Mouse (Mus musculus): ENCODE measurements around the gene Cdc42se1. TPM values are rescaled to one million over a fixed set of nuclear protein-coding genes. Genes with fewer than 3 reads are reported as not detected.

The Cdc42se1 gene
- polyA plus RNA-seq, 1 experiment from 2014 or later: 48.7 TPM

- peaks cover 19% of the 10 kb centered on the region for H3K36me3 ChIP-seq (ENCODE audit: control insufficient read depth, insufficient read depth, low read length)
- 54% methylated on average over 11 of the region's 11 CpGs for WGBS
Observed at GRCm38 (mm10) chr3:95263089-95263739, 34.7 kb downstream of the Cdc42se1 start.

GRCm38 (mm10) chr3:95264724-95265123, 36.2 kb downstream of the Cdc42se1 start:
- Histone ChIP-seq H3K4me1 (ENCODE audit: control insufficient read depth, insufficient read depth, low read length) (no peaks in the 10 kb centered on the region), H3K4me3 (ENCODE audit: low read depth, low read length) (no peak overlapping the region), H3K9ac (replicated peaks; ENCODE audit: low read depth, low read length) (no peak overlapping the region), H3K36me3 (ENCODE audit: control insufficient read depth, insufficient read depth, low read length) (peaks cover 11% of the 10 kb centered on the region), H3K27ac (ENCODE audit: low read depth, low read length) (no peak overlapping the region), H3K27me3 (ENCODE audit: control insufficient read depth, insufficient read depth, low read length) (no peaks in the 10 kb centered on the region), H3K4me2 (ENCODE audit: low read depth, low read length) (no peak overlapping the region), H3K9me3 (ENCODE audit: control insufficient read depth, low read length) (no peaks in the 10 kb centered on the region)
- ATAC-seq (ENCODE audit: low read depth): no peak
- WGBS: 59% methylated on average over 1 of the region's 1 CpGs

More at GRCm38 (mm10) chr3:95263089-95263739, 34.7 kb downstream of the Cdc42se1 start:
- Histone ChIP-seq H3K27me3 (ENCODE audit: control insufficient read depth, insufficient read depth, low read length) (no peaks in the 10 kb centered on the region), H3K4me1 (ENCODE audit: control insufficient read depth, insufficient read depth, low read length) (no peaks in the 10 kb centered on the region), H3K9ac (replicated peaks; ENCODE audit: low read depth, low read length) (no peak overlapping the region), H3K27ac (ENCODE audit: low read depth, low read length) (no peak overlapping the region), H3K4me2 (ENCODE audit: low read depth, low read length) (no peak overlapping the region), H3K4me3 (ENCODE audit: low read depth, low read length) (no peak overlapping the region), H3K9me3 (ENCODE audit: control insufficient read depth, low read length) (no peaks in the 10 kb centered on the region)
- ATAC-seq (ENCODE audit: low read depth): no peak

- no peaks in the 10 kb centered on the region for H3K27me3 ChIP-seq (ENCODE audit: control insufficient read depth, insufficient read depth, low read length)
- WGBS: 97% methylated on average over 3 of the region's 3 CpGs
- H3K27ac ChIP-seq (ENCODE audit: low read depth, low read length): no peak overlapping the region
- H3K4me2 ChIP-seq (ENCODE audit: low read depth, low read length): no peak overlapping the region
- H3K9ac ChIP-seq (replicated peaks; ENCODE audit: low read depth, low read length): no peak overlapping the region
- H3K9me3 ChIP-seq (ENCODE audit: control insufficient read depth, low read length): no peaks in the 10 kb centered on the region
- H3K36me3 ChIP-seq (ENCODE audit: control insufficient read depth, insufficient read depth, low read length): peaks cover 9% of the 10 kb centered on the region
- no peaks in the 10 kb centered on the region for H3K4me1 ChIP-seq (ENCODE audit: control insufficient read depth, insufficient read depth, low read length)
- H3K4me3 ChIP-seq (ENCODE audit: low read depth, low read length): no peak overlapping the region
- no peak for ATAC-seq (ENCODE audit: low read depth)
Observed at GRCm38 (mm10) chr3:95266052-95266451, 37.5 kb downstream of the Cdc42se1 start.

GRCm38 (mm10) chr3:95267855-95268254, 39.3 kb downstream of the Cdc42se1 start:
- H3K9me3 ChIP-seq (ENCODE audit: control insufficient read depth, low read length): no peaks in the 10 kb centered on the region
- no peaks in the 10 kb centered on the region for H3K4me1 ChIP-seq (ENCODE audit: control insufficient read depth, insufficient read depth, low read length)
- peaks cover 5% of the 10 kb centered on the region for H3K36me3 ChIP-seq (ENCODE audit: control insufficient read depth, insufficient read depth, low read length)
- no peaks in the 10 kb centered on the region for H3K27me3 ChIP-seq (ENCODE audit: control insufficient read depth, insufficient read depth, low read length)
- ATAC-seq (ENCODE audit: low read depth): no peak
- H3K4me2 ChIP-seq (ENCODE audit: low read depth, low read length): no peak overlapping the region
- no peak overlapping the region for H3K9ac ChIP-seq (replicated peaks; ENCODE audit: low read depth, low read length)
- H3K27ac ChIP-seq (ENCODE audit: low read depth, low read length): no peak overlapping the region
- H3K4me3 ChIP-seq (ENCODE audit: low read depth, low read length): no peak overlapping the region

GRCm38 (mm10) chr3:95269789-95270188, 41.3 kb downstream of the Cdc42se1 start:
- H3K4me3 ChIP-seq (ENCODE audit: low read depth, low read length): no peak overlapping the region
- H3K27me3 ChIP-seq (ENCODE audit: control insufficient read depth, insufficient read depth, low read length): no peaks in the 10 kb centered on the region
- no peaks in the 10 kb centered on the region for H3K4me1 ChIP-seq (ENCODE audit: control insufficient read depth, insufficient read depth, low read length)
- H3K4me2 ChIP-seq (ENCODE audit: low read depth, low read length): no peak overlapping the region
- H3K9ac ChIP-seq (replicated peaks; ENCODE audit: low read depth, low read length): no peak overlapping the region
- H3K9me3 ChIP-seq (ENCODE audit: control insufficient read depth, low read length): no peaks in the 10 kb centered on the region
- no peak for ATAC-seq (ENCODE audit: low read depth)
- 90% methylated on average over 5 of the region's 5 CpGs for WGBS
- no peak overlapping the region for H3K27ac ChIP-seq (ENCODE audit: low read depth, low read length)
- H3K36me3 ChIP-seq (ENCODE audit: control insufficient read depth, insufficient read depth, low read length): peaks cover 5% of the 10 kb centered on the region

- H3K36me3 ChIP-seq (ENCODE audit: control insufficient read depth, insufficient read depth, low read length): peaks cover 5% of the 10 kb centered on the region
- no peak overlapping the region for H3K4me2 ChIP-seq (ENCODE audit: low read depth, low read length)
- H3K27me3 ChIP-seq (ENCODE audit: control insufficient read depth, insufficient read depth, low read length): no peaks in the 10 kb centered on the region
- ATAC-seq (ENCODE audit: low read depth): no peak
- no peaks in the 10 kb centered on the region for H3K9me3 ChIP-seq (ENCODE audit: control insufficient read depth, low read length)
- no peaks in the 10 kb centered on the region for H3K4me1 ChIP-seq (ENCODE audit: control insufficient read depth, insufficient read depth, low read length)
- no peak overlapping the region for H3K9ac ChIP-seq (replicated peaks; ENCODE audit: low read depth, low read length)
- H3K4me3 ChIP-seq (ENCODE audit: low read depth, low read length): no peak overlapping the region
- no peak overlapping the region for H3K27ac ChIP-seq (ENCODE audit: low read depth, low read length)
- WGBS: 82% methylated on average over 12 of the region's 12 CpGs
Observed at GRCm38 (mm10) chr3:95270766-95271364, 42.3 kb downstream of the Cdc42se1 start.

- no peak for ATAC-seq (ENCODE audit: low read depth)
- 87% methylated on average over 5 of the region's 5 CpGs for WGBS
- no peaks in the 10 kb centered on the region for H3K36me3 ChIP-seq (ENCODE audit: control insufficient read depth, insufficient read depth, low read length)
- H3K4me2 ChIP-seq (ENCODE audit: low read depth, low read length): no peak overlapping the region
- H3K9me3 ChIP-seq (ENCODE audit: control insufficient read depth, low read length): no peaks in the 10 kb centered on the region
- H3K9ac ChIP-seq (replicated peaks; ENCODE audit: low read depth, low read length): no peak overlapping the region
- H3K4me1 ChIP-seq (ENCODE audit: control insufficient read depth, insufficient read depth, low read length): no peaks in the 10 kb centered on the region
- H3K4me3 ChIP-seq (ENCODE audit: low read depth, low read length): no peak overlapping the region
- H3K27ac ChIP-seq (ENCODE audit: low read depth, low read length): no peak overlapping the region
- no peaks in the 10 kb centered on the region for H3K27me3 ChIP-seq (ENCODE audit: control insufficient read depth, insufficient read depth, low read length)
Observed at GRCm38 (mm10) chr3:95273471-95273870, 44.9 kb downstream of the Cdc42se1 start.

- H3K27ac ChIP-seq (ENCODE audit: low read depth, low read length): no peak overlapping the region
- H3K4me2 ChIP-seq (ENCODE audit: low read depth, low read length): no peak overlapping the region
- 91% methylated on average over 4 of the region's 4 CpGs for WGBS
- H3K4me3 ChIP-seq (ENCODE audit: low read depth, low read length): no peak overlapping the region
- no peaks in the 10 kb centered on the region for H3K27me3 ChIP-seq (ENCODE audit: control insufficient read depth, insufficient read depth, low read length)
- H3K4me1 ChIP-seq (ENCODE audit: control insufficient read depth, insufficient read depth, low read length): no peaks in the 10 kb centered on the region
- H3K36me3 ChIP-seq (ENCODE audit: control insufficient read depth, insufficient read depth, low read length): no peaks in the 10 kb centered on the region
- no peaks in the 10 kb centered on the region for H3K9me3 ChIP-seq (ENCODE audit: control insufficient read depth, low read length)
- no peak for ATAC-seq (ENCODE audit: low read depth)
- H3K9ac ChIP-seq (replicated peaks; ENCODE audit: low read depth, low read length): no peak overlapping the region
Observed at GRCm38 (mm10) chr3:95274453-95274852, 45.9 kb downstream of the Cdc42se1 start.

GRCm38 (mm10) chr3:95275161-95275560, 46.6 kb downstream of the Cdc42se1 start:
- Histone ChIP-seq H3K4me1 (ENCODE audit: control insufficient read depth, insufficient read depth, low read length) (no peaks in the 10 kb centered on the region), H3K27ac (ENCODE audit: low read depth, low read length) (no peak overlapping the region), H3K27me3 (ENCODE audit: control insufficient read depth, insufficient read depth, low read length) (no peaks in the 10 kb centered on the region), H3K4me3 (ENCODE audit: low read depth, low read length) (no peak overlapping the region), H3K9me3 (ENCODE audit: control insufficient read depth, low read length) (no peaks in the 10 kb centered on the region), H3K36me3 (ENCODE audit: control insufficient read depth, insufficient read depth, low read length) (no peaks in the 10 kb centered on the region), H3K4me2 (ENCODE audit: low read depth, low read length) (no peak overlapping the region), H3K9ac (replicated peaks; ENCODE audit: low read depth, low read length) (no peak overlapping the region)
- ATAC-seq (ENCODE audit: low read depth): no peak
- WGBS: 88% methylated on average over 6 of the region's 6 CpGs
